Mouse (Mus musculus) limb, embryonic 15.5 days (tissue): Measurements from ENCODE around the gene Tmem167b. TPM values are rescaled to one million over a fixed set of nuclear protein-coding genes. Genes with fewer than 3 reads are reported as not detected.
"Not testable (repeated sequence)": the region's sequence is repeated elsewhere in the genome, so short reads cannot be mapped to it uniquely, and the experiment has no call there.

ENCODE experiments used
- ATAC-seq: fragments of 200-750 bp; cut with Nextera tagmentation; 2 replicates; pipeline ENCODE4 v1.8.0; 2017; ENCODE audit warnings: low read depth, moderate TSS enrichment; ENCODE audit not compliant: insufficient number of reproducible peaks, low FRiP score, low TSS enrichment
- H3K27ac ChIP-seq: fragments of 300-500 bp; sonication (generic); 2 replicates; pipeline ENCODE4 v1.5.1; 2015; ENCODE audit warnings: moderate library complexity, mild to moderate bottlenecking, inconsistent platforms
- H3K27me3 ChIP-seq: fragments of 300-500 bp; sonication (generic); 2 replicates; pipeline ENCODE4 v1.6.1; 2015; ENCODE audit warnings: inconsistent platforms
- H3K36me3 ChIP-seq: fragments of 300-500 bp; sonication (generic); 2 replicates; pipeline ENCODE4 v1.6.1; 2015; ENCODE audit warnings: inconsistent platforms
- H3K4me1 ChIP-seq: fragments of 300-500 bp; sonication (generic); 2 replicates; pipeline ENCODE4 v1.6.1; 2015; ENCODE audit warnings: inconsistent platforms
- H3K4me2 ChIP-seq: fragments of 300-500 bp; sonication (generic); 2 replicates; pipeline ENCODE4 v1.6.1; 2015; ENCODE audit warnings: mild to moderate bottlenecking, inconsistent platforms
- H3K4me3 ChIP-seq: fragments of 300-500 bp; sonication (generic); 2 replicates; pipeline ENCODE4 v1.5.1; 2015; ENCODE audit warnings: mild to moderate bottlenecking, inconsistent platforms
- H3K9ac ChIP-seq: fragments of 300-500 bp; sonication (generic); 2 replicates; pipeline ENCODE4 v1.6.1; 2015; ENCODE audit warnings: inconsistent platforms
- H3K9me3 ChIP-seq: fragments of 300-500 bp; sonication (generic); 2 replicates; pipeline ENCODE4 v1.6.1; 2016; ENCODE audit warnings: inconsistent platforms
- WGBS: fragments of 180-500 bp; shearing (Covaris S2); methylation state at CpG from one replicate; pipeline ENCODE4 v1.1.7; 2015; 5-methylcytosine and 5-hydroxymethylcytosine counted together
- polyA plus RNA-seq: library from polyadenylated mRNA; unstranded; fragments of >200 nt; fragmentation: Nextera tagmentation; extraction: Ambion mirVana; gene quantifications from 2 replicates; pipeline ENCODE4 v1.2.1, GENCODE M21; 2015

Gene Tmem167b
- polyA plus RNA-seq, 1 experiment from 2014 or later, result 53.4 TPM

DNA sequence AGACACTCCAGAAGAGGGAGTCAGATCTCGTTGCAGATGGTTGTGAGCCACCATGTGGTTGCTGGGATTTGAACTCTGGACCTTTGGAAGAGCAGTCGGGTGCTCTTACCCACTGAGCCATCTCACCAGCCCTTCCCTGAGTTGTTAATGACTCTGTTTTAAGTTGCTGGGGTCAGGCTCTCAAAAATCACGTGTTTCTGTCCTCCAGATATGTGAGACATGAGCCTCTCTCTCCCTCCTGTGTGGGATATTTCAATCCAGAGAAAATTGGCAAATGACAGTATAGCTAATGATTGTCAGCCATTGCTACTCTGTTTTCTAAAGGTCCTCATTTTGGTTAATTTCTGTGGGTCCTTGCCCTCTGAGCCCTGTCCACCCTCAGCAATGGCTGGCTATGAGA lies 7.4 kb upstream of the Tmem167b start:
- H3K27me3 ChIP-seq, H3K9me3 ChIP-seq, H3K27ac ChIP-seq, H3K4me3 ChIP-seq, H3K9ac ChIP-seq, H3K36me3 ChIP-seq, H3K4me2 ChIP-seq, ATAC-seq: not testable (repeated sequence)
- WGBS, result 51% methylated on average over 3 of the region's 3 CpGs
- H3K4me1 ChIP-seq, result peaks cover 18% of the 10 kb centered on the region

DNA sequence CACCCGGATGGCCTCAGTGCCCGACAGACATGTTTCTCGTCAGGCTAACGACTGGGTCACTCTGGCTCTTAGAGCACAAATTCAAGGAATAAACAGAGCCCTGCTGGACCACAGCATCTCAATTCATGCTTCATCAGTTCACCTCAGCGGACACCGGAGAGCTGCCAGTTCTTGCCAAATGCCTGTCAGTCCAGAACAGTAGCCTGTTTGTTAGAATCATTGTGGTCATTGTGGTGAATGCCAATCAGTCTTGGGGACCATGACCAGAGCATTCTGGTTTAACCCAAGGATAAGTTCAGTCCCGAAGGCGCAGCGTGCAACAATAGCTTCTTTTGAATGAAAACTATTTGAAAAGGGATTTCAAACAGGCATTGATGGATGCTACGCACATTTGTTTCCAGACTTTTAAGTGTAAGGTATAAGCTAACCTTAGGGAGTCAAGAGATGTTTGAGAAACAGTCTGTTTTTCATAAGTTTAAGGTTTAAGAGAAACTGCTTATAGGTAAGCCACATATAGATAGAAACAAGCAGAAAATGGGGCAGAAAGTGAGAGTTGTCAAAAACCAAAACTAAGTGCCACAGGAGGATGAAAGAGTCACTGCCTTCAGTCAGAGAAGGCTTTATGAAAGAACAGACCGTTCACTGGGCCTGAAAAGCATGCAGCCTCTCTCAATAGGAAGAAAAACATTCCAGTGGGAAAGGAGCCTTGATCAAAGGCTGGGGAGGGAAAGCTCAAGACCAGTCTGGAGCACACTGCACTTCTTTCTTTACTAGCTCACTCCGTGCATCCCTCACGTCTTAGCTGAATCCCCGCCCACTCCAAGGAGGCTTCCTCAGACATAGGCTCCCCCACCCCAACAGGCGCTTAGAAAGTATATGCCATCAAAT lies 6.0 kb upstream of the Tmem167b start:
- Histone ChIP-seq H3K27ac (peak overlapping the region; percentile 57; the same call in 1 of the 2 replicates), H3K4me1 (peaks cover 14% of the 10 kb centered on the region), H3K9ac (no peak overlapping the region), H3K27me3 (no peaks in the 10 kb centered on the region), H3K36me3 (no peaks in the 10 kb centered on the region), H3K4me2 (no peak overlapping the region), H3K4me3 (no peak overlapping the region), H3K9me3 (no peaks in the 10 kb centered on the region)
- ATAC-seq, result no peak
- WGBS, result 58% methylated on average over 15 of the region's 15 CpGs

DNA sequence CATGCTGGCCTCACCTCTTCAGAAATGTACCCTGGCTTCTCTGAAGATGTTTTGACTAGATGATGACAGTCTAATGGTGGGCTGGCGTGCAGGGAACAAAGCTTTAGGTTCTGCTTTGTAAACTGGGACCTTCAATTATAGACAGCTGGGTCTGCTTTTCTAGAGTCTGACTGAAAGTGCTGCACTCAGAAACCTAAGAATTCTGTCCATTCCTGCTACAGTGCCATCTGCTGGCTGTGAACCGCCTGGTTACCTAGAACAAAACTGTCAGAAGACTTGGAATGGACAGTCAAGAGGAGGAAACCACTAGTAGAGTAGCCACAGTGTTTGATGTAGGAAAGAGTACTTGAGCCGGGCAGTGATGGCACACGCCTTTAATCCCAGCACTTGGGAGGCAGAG lies 1.0 kb upstream of the Tmem167b start:
- ATAC-seq, result no peak
- Histone ChIP-seq H3K27ac (peak overlapping the region; percentile 96), H3K9ac (0 out of 2 replicates have a peak overlapping the region, but pooled peaks have one; percentile 1), H3K36me3 (peaks cover 21% of the 10 kb centered on the region), H3K27me3 (no peaks in the 10 kb centered on the region), H3K4me1 (peaks cover 13% of the 10 kb centered on the region), H3K4me3 (peak overlapping the region; percentile 83), H3K9me3 (no peaks in the 10 kb centered on the region), H3K4me2 (peak overlapping the region; percentile 73)
- 7% methylated on average over 4 of the region's 4 CpGs for WGBS

DNA sequence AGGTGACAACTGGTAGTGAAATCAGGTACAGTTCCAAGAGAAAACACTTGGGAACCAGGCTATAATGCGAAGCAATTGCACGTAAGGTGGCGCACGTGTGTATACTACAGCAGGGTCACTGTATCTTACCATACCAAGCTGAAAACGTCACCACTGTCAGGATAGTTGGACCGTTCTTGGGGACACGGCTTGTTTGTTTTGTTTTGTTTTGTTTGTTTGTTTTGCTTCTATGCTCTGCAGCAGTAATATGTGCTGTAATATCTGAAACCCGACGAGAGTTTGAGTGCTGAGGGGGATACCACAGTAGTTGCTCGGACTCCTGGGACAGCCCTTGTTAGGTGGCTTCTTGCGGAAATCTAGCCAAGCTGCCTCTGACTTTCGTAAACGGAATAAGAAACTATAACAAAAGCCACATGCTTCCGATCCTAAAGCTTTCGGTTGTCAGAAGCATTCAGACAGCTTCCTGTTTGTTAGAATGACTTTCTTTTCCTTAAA lies 558 bp upstream of the Tmem167b start:
- H3K4me3 ChIP-seq, result peak overlapping the region; percentile 83
- peaks cover 13% of the 10 kb centered on the region for H3K4me1 ChIP-seq
- peak overlapping the region; percentile 96 for H3K27ac ChIP-seq
- H3K4me2 ChIP-seq, result peak overlapping the region; percentile 73
- ATAC-seq, result no peak
- H3K27me3 ChIP-seq, result no peaks in the 10 kb centered on the region
- 5% methylated on average over 15 of the region's 15 CpGs for WGBS
- no peaks in the 10 kb centered on the region for H3K9me3 ChIP-seq
- 0 out of 2 replicates have a peak overlapping the region, but pooled peaks have one; percentile 1 for H3K9ac ChIP-seq
- H3K36me3 ChIP-seq, result peaks cover 26% of the 10 kb centered on the region

DNA sequence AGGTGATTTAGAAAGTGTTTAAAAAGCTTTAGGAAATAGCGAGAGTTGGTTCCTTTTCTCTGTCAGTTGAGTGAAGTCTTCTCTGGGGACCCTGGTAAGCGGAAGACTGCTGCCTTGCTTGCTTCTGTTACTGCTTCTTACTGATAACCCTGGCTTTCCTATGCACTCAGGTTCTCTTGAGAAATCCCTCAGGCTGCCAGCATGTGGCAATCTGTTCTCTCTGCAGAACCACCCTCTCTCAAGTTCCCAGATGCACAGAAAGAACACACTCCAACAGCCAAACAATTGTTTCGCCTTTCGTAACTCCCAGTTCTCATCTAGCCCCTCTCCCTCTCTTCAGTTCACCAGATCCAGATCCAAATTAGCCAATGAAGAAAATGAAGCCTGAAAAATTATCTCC lies 4.4 kb downstream of the Tmem167b start:
- H3K27ac ChIP-seq, result no peak overlapping the region
- no peak overlapping the region for H3K9ac ChIP-seq
- H3K36me3 ChIP-seq, result peaks cover 39% of the 10 kb centered on the region
- peaks cover 13% of the 10 kb centered on the region for H3K4me1 ChIP-seq
- no peaks in the 10 kb centered on the region for H3K27me3 ChIP-seq
- no peak overlapping the region for H3K4me2 ChIP-seq
- H3K9me3 ChIP-seq, result no peaks in the 10 kb centered on the region
- no peak for ATAC-seq
- WGBS, result 93% methylated on average over 4 of the region's 4 CpGs
- H3K4me3 ChIP-seq, result no peak overlapping the region

DNA sequence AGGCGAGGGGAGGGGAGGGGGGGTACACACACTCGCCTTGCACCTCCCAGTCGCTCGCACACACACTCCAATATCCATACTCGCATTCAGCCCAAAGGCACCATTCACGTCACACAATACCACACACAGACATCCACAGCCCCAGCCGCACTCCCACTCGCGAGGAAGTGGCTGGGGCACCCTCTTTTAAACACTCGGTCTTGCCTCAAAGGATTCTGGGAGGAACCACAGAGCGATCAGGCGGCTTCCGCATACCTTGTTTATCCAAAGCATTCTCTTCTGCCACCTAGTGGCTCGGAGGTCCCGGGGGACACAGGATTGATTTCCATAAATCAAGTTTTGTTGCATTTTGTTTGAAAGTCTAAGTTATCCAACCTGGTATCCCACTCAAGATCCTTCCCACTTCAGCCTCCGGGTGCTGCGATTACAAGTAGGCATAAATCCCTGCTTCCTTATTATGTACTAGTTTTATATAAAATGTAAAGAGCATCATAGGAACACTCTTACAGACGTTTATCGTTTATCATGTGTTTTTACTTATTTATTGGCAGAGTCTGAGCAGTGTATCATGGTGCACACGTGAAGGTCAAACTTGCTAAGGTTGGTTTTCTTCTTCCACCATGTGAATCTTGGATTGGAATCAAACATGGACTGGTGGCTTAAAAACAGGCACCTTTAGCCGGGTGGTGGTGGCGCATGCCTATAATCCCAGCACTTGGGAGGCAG lies 7.5 kb downstream of the Tmem167b start:
- WGBS, result 14% methylated on average over 21 of the region's 22 CpGs
- peak overlapping the region; percentile 82 for H3K4me3 ChIP-seq
- peak overlapping the region; percentile 96 for H3K9ac ChIP-seq
- H3K4me1 ChIP-seq, result no peaks in the 10 kb centered on the region
- no peaks in the 10 kb centered on the region for H3K9me3 ChIP-seq
- peak overlapping the region; percentile 89 for H3K27ac ChIP-seq
- no peaks in the 10 kb centered on the region for H3K27me3 ChIP-seq
- peak; percentile 91 for ATAC-seq
- H3K36me3 ChIP-seq, result peaks cover 30% of the 10 kb centered on the region
- peak overlapping the region; percentile 69 for H3K4me2 ChIP-seq

DNA sequence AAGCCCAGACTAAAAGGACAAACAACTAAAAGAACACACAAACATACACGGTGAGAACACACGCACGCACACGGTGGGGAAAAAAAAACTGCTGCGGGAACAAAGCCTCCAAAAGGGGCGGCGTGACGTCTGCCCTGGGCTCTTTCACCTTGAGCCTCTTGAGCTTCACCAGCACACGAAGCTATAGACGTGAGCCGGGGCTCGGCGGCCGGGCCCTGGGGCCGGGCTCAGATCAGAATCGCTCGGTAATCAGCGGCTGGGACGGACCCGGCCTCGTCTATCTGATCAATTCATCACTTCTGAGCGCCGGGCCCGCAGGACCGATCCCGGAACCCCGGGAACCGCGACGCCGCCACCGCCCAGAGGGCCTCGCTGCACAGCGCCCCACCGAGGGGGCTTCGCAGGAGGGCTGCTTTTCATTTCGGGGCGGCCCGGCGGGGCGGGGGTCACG lies 8.1 kb downstream of the Tmem167b start:
- peak overlapping the region; percentile 82 for H3K4me3 ChIP-seq
- H3K9ac ChIP-seq, result peak overlapping the region; percentile 96
- ATAC-seq, result peak; percentile 32
- no peaks in the 10 kb centered on the region for H3K27me3 ChIP-seq
- H3K27ac ChIP-seq, result peak overlapping the region; percentile 89
- H3K4me1 ChIP-seq, result no peaks in the 10 kb centered on the region
- WGBS, result 0% methylated on average over 40 of the region's 42 CpGs
- no peaks in the 10 kb centered on the region for H3K9me3 ChIP-seq
- peak overlapping the region; percentile 69 for H3K4me2 ChIP-seq
- H3K36me3 ChIP-seq, result peaks cover 26% of the 10 kb centered on the region

DNA sequence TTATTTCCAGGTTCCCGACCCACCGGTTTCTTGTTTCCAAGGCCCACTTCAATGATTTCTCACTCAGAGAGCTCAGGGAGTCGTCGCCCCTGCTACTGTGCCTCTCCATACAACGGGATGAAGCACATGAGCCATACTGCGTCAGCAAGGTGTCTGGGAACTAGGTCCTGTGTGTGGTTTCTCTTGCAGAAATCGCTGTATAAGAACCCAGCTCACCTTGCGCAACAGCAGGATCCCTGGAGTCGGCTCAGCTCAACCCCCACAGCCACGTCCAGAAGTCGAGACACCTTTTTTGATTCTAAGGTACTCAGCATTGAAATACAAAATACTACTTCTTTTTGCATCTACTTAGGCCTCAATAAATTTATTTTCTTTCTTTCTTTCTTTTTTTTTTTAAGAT lies 20.0 kb downstream of the Tmem167b start:
- no peak overlapping the region for H3K4me3 ChIP-seq
- peaks cover 5% of the 10 kb centered on the region for H3K4me1 ChIP-seq
- H3K4me2 ChIP-seq, result no peak overlapping the region
- no peaks in the 10 kb centered on the region for H3K9me3 ChIP-seq
- H3K9ac ChIP-seq, result no peak overlapping the region
- ATAC-seq, result no peak
- no peaks in the 10 kb centered on the region for H3K27me3 ChIP-seq
- H3K36me3 ChIP-seq, result no peaks in the 10 kb centered on the region
- H3K27ac ChIP-seq, result no peak overlapping the region
- WGBS, result 78% methylated on average over 11 of the region's 11 CpGs

DNA sequence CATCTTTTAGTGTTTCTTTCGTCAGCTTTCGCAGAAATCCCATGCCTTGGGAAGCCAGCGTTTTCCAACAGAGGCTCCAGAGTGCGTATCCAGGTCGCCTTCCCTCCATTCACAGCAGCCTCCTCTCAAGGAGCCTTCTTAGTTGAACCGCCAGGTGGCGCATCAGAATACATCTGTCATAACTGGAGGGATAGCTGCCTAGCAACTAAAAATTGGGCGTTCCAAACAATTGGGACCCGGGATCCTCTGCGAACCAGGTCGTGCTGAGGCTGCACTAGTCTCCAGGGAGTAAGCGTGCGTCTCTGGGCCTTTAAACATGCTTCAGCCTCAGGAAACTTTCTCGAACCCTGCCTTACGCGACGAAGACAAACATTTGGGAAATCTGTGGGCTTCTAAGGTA lies 25.0 kb downstream of the Tmem167b start:
- no peaks in the 10 kb centered on the region for H3K36me3 ChIP-seq
- H3K27me3 ChIP-seq, result peaks cover 20% of the 10 kb centered on the region
- ATAC-seq, result 0 out of 2 replicates have a peak, but pooled peaks have one; percentile 65
- peak overlapping the region; percentile 51 for H3K4me2 ChIP-seq
- no peaks in the 10 kb centered on the region for H3K9me3 ChIP-seq
- WGBS, result 3% methylated on average over 17 of the region's 17 CpGs
- no peak overlapping the region for H3K9ac ChIP-seq
- peaks cover 20% of the 10 kb centered on the region for H3K4me1 ChIP-seq
- H3K4me3 ChIP-seq, result peak overlapping the region; percentile 27
- no peak overlapping the region for H3K27ac ChIP-seq

DNA sequence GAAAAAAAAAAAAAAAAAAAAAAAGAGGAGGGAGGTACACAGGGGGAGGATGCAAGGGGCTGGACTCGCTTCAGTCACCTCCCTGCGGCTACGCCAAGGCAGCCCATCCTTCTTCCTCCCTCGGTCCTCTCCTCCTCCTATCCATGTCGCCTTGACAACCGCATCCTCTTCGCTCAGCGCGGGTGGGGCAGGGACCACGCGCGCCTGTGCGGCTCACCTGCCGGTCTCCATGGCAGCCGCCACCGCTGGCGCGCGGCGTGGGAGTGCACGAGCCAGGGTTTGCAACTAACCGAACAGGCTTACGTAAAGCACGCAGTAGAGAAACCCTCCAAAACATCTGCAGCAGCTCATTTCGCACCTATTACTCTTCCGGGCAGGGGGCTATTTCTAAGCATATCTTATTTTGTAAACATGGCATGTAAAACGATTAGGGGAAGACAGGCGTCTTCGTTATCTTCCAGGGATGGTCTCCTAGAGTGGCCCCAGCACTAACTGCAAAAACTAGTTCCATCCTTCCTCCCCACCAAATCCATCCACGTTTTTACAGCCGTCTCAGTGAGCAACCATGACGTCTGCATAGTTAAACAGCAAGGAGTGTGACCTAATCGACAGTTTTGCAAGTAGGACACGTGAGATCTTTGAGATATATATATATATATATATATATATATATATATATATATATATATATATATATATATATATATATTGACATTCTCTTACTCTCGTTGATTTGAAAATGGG lies 25.6 kb downstream of the Tmem167b start, which contains the start of gene 5330417C22Rik:
Gene 5330417C22Rik, minus strand, starts transcription at position 20 of the 744 bp plus-strand sequence.
- Histone ChIP-seq H3K4me1 (peaks cover 20% of the 10 kb centered on the region), H3K27ac (no peak within 1 kb of the TSS), H3K9me3 (no peaks in the 10 kb centered on the region), H3K4me3 (peak within 1 kb of the TSS; percentile 42), H3K4me2 (peak within 1 kb of the TSS; percentile 88), H3K36me3 (no peaks in the 10 kb centered on the region), H3K27me3 (peaks cover 20% of the 10 kb centered on the region), H3K9ac (no peak within 1 kb of the TSS)
- WGBS, result 1% methylated on average over 35 of the region's 35 CpGs
- no peak for ATAC-seq

DNA sequence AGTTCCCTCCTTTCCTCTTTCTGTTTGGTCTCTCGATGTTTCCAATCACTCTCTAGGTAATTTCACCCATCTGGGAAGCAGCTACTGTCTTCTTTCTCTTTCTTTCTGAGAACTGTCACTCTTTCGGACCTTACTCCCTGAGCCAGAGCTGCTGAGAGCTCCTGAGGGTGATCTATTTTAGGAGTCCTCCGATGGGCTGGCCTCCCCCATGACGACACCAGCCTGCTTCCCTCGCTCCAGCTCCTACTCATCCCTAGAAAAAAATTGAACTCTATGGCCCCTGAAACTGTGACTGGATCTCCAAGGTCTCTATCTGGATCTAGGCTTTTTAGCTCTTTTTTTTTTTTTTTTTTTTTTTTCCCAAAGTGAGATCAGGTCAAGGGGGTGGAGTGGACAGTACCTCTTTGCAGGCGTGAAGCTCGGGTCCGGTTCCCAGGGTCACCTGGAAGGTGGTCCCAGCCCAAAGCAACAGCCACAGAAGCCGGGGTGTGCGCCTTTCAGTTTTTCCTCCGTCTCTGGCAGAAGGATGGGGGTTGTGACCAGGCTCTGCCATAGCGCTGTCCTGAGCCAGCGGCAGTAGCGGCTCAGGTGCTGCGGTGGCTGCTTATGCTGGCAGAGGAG lies 26.3 kb downstream of the Tmem167b start:
- Histone ChIP-seq H3K36me3 (no peaks in the 10 kb centered on the region), H3K4me3 (peak overlapping the region; percentile 42), H3K4me1 (peaks cover 20% of the 10 kb centered on the region), H3K27me3 (peaks cover 20% of the 10 kb centered on the region), H3K9ac (no peak overlapping the region), H3K27ac (no peak overlapping the region), H3K4me2 (peak overlapping the region; percentile 88), H3K9me3 (no peaks in the 10 kb centered on the region)
- WGBS, result 8% methylated on average over 15 of the region's 15 CpGs
- no peak for ATAC-seq
